Mouse (Mus musculus) inflammation-experienced regulatory T-cells (primary cell): Measurements from ENCODE around the gene Ficd. TPM values are rescaled to one million over a fixed set of nuclear protein-coding genes. Genes with fewer than 3 reads are reported as not detected.

Experiments
- polyA plus RNA-seq, 2 experiments: library from polyadenylated mRNA; unstranded; fragments of 100-300 nt; shearing (Covaris generic); gene quantifications; one replicate each; pipeline ENCODE4 v1.2.1; 2017

The Ficd gene
- polyA plus RNA-seq: 10 to 100 TPM; 12.3 to 18.1 TPM

DNA sequence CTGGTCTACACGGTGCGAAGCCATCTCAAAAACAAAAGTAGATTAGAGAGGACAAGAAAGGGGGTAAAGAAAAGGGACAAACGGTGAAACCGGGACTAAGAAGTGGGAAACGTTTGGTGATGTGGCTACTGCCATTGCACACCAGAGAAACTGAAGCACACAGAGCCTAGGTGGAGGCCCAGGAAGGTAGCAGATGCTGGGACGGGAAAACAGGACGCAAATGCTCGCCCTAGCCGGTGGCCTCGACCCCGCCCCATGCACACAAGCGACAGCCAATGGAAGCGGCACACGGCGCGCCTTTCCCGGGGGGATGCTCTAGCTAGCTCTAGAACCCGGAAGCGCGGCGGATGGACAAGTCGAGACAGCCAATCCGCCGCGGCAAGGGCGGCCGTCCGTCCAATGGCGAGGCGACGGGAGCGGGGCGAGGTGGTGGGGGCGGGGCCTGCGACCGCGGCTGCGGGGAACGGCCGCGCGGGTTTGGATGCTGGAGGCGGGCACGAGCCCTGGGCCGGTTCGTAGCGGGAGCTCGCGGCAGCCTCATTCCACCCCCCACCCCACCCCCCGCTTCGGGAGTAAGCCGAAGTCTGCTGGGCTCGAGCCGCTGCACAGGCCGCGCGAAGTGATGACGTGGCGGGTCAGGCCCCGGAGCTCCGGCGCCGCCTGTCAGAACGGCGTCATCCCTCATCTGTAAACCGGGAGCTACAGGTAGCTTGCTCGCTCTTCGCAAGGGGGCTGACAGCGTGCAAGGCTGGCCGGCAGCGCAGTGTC lies at the start of gene Ficd:
Gene Ficd (plus strand): TSS at position 459 of the 768 bp plus-strand sequence.

DNA sequence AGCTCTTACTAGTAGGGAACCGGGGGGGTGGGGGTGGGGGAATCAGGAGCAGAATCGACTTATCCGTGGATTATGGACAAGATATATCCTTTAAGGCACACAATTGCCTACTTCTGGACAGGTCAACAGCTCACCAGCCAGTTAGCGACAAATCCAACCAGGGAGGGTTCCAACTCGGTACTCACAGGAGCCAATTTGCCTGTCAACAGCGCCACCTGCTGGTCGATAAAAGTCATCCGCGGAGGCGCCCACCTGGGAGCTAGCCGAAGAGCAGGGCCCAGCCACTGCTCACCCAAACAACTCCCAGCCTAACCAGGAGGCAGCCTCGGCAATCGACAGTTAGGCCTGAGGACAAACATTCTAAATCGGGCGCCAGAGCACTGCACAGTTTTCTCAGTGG lies 11.2 kb upstream of the Ficd start, which contains the start of gene 1700069L16Rik:
Gene 1700069L16Rik (minus strand): TSS at position 327 of the 400 bp plus-strand sequence.

DNA sequence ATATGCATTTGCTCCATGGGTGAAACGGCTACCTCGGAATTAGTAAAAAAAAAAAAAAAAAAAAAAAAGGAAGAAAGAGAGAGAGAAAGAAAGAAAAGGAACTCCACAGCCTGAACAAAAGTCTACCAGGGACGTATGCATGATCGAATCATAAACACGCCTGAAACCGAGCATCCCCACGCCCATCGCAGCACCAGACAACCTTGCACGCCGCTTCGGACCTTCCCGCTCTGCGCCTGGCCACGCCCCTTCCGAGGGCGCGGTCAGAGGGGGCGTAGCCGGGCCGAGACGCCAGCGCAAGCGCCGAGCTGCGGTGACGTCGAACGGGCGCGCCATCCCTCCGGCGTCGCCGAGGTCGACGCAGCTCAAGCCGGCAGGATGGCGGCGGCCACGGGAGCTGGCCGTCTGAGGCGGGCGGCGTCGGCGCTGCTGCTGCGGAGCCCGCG lies 36.9 kb downstream of the Ficd start, which contains the start of the genes Sart3 and Iscu:
Gene Sart3 (minus strand): TSS at position 61 of the 446 bp plus-strand sequence.
Gene Iscu (plus strand): TSS at position 299 of the 446 bp plus-strand sequence.

Other genes starting within 250 kb of the Ficd start
- 1 to 10 TPM; 1.5 to 6.7 TPM for gene Wscd2, start 245.5 kb upstream of the Ficd start, polyA plus RNA-seq
- under 1 TPM in 1 of 2 experiments, not detected in 1; 0.76 TPM for gene Cmklr1, start 85.4 kb upstream of the Ficd start, polyA plus RNA-seq
- not detected for gene 1700069L16Rik, start 11.0 kb upstream of the Ficd start, polyA plus RNA-seq
- 10 to 100 TPM; 70.6 to 91.3 TPM for gene Sart3, start 36.7 kb downstream of the Ficd start, polyA plus RNA-seq
- gene Iscu, start 36.9 kb downstream of the Ficd start, polyA plus RNA-seq: 100 to 1,000 TPM; 117 to 120 TPM
- under 1 TPM in 1 of 2 experiments, not detected in 1; 0.30 TPM for gene Tmem119, start 64.7 kb downstream of the Ficd start, polyA plus RNA-seq
- 1,000 to 10,000 TPM in 1 of 2 experiments, 100 to 1,000 TPM in 1; 829 to 1,006 TPM for gene Selplg, start 96.8 kb downstream of the Ficd start, polyA plus RNA-seq
- 100 to 1,000 TPM in 1 of 2 experiments, 10 to 100 TPM in 1; 73.1 to 104 TPM for gene Coro1c, start 173.0 kb downstream of the Ficd start, polyA plus RNA-seq